Comparison of ENCODE assay signal across 7 mouse cellular contexts in the genomic region with DNA sequence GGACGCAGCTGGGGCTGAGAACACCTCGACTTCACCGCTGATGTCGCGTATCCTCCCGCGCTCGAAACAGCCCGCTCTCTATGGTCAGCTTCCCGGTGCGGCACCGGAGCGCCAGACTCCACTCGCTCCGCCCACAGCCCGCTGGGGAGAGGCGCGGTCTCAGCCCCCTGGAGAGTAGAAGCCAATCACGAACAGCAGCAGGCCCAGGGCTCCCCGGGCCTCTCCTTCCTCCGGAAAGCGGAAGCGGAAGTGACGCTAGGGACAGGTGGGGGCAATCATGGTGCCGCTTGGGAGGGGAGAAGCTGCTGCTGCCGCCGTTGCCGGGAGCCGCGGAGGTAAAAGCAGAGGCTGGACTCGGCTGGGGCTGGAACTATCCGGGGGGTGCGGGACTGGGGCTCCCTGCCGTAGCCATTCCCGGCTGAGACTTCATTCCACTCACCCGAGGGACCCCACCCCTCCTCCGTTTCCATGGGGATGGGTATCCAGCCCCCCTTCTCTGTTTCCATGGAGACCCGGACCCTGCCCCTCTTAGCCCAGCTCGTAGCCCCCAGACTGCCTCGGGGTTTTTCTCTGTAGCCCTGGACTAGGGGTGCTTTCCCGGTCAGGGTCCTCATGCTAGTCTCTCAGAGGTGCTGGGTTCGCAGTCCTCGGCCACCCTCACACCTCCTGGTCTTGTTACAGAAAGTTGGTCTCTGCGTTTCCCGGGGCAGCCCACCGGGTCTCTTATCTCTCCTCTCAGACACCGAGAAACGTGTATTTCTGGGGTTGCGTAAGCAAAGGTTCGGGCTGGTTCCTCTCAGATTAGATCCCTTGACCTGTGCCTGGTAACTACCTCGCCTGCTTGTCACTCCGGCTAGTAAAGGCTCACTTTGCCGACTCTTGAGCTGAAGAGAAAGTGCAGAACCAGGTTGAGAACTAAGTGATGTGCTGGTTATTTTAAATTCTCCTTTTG. TPM values are rescaled to one million over a fixed set of nuclear protein-coding genes. Genes with fewer than 3 reads are reported as not detected.
DNase-seq lines count a peak whose midpoint lies in the region; ATAC-seq and TF ChIP-seq lines count a peak whose summit lies in the region.

No protein-coding gene starts in this region.

- DNase-seq in adrenal gland, postnatal 25 days, result peak; percentile 96
- peak; percentile 96 to 97 for DNase-seq in heart, adult 2 months
- peak; percentile 95 to 97 for DNase-seq in kidney, adult 8-10 months
- DNase-seq in spleen, postnatal 10 days (ENCODE audit: low spot score in 2 of 2), result peak; percentile 92 to 98

- TF ChIP-seq CTCF in heart, adult 2 months (IDR thresholded peaks at IDR 0.05), result no peak

- intact Hi-C loops in heart, adult 2 months (cut with DNase I), result loop anchor here (1.0 to 5.0 kb wide), 4 partner anchors 45 to 135 kb away; partner anchors contain the start of genes 9930104L06Rik, Cdca8 and Sf3a3

- peaks cover 54% of the 10 kb centered on the region for H3K36me3 ChIP-seq in embryonic facial prominence, embryonic 12.5 days
- H3K36me3 ChIP-seq in heart, adult 2 months (ENCODE audit: control insufficient read depth, insufficient read depth, low read length), result no peaks in the 10 kb centered on the region; the same call in 1 of the 2 replicates
- H3K36me3 ChIP-seq in limb, embryonic 13.5 days, result peaks cover 56% of the 10 kb centered on the region
- peaks cover 13% of the 10 kb centered on the region; the same call in 1 of the 2 replicates for H3K36me3 ChIP-seq in midbrain, embryonic 16.5 days (ENCODE audit: control insufficient read depth, insufficient read depth, low read length)

- no peaks in the 10 kb centered on the region for H3K27me3 ChIP-seq in embryonic facial prominence, embryonic 12.5 days
- H3K27me3 ChIP-seq in heart, adult 2 months (ENCODE audit: control insufficient read depth, insufficient read depth, low read length), result no peaks in the 10 kb centered on the region
- no peaks in the 10 kb centered on the region for H3K27me3 ChIP-seq in limb, embryonic 13.5 days
- no peaks in the 10 kb centered on the region for H3K27me3 ChIP-seq in midbrain, embryonic 16.5 days (ENCODE audit: control insufficient read depth, insufficient read depth, low read depth, low read length)

- H3K9ac ChIP-seq in embryonic facial prominence, embryonic 12.5 days, result peak overlapping the region; percentile 90
- peak overlapping the region; percentile 86 for H3K9ac ChIP-seq in heart, adult 2 months (ENCODE audit: low read depth, low read length)
- peak overlapping the region; percentile 95 for H3K9ac ChIP-seq in limb, embryonic 13.5 days
- peak overlapping the region; percentile 90 for H3K9ac ChIP-seq in midbrain, embryonic 16.5 days (ENCODE audit: low read depth, low read length)

- H3K27ac ChIP-seq in embryonic facial prominence, embryonic 12.5 days, result peak overlapping the region; percentile 98
- H3K27ac ChIP-seq in heart, adult 2 months, result peak overlapping the region; percentile 93
- H3K27ac ChIP-seq in limb, embryonic 13.5 days, result peak overlapping the region; percentile 98
- peak overlapping the region; percentile 95 for H3K27ac ChIP-seq in midbrain, embryonic 16.5 days (ENCODE audit: low read length)

- H3K4me3 ChIP-seq in embryonic facial prominence, embryonic 12.5 days, result peak overlapping the region; percentile 72
- peak overlapping the region; percentile 91 for H3K4me3 ChIP-seq in heart, adult 2 months
- H3K4me3 ChIP-seq in limb, embryonic 13.5 days, result peak overlapping the region; percentile 84
- H3K4me3 ChIP-seq in midbrain, embryonic 16.5 days (ENCODE audit: low read depth, low read length), result peak overlapping the region; percentile 87

- TF ChIP-seq EP300 in heart, adult 2 months (IDR thresholded peaks at IDR 0.05; ENCODE audit: insufficient read depth, low read depth, low read length), result no peak

- no peaks in the 10 kb centered on the region for H3K9me3 ChIP-seq in embryonic facial prominence, embryonic 12.5 days
- H3K9me3 ChIP-seq in limb, embryonic 13.5 days, result no peaks in the 10 kb centered on the region
- H3K9me3 ChIP-seq in midbrain, embryonic 16.5 days (replicated peaks; ENCODE audit: control insufficient read depth, low read length, poor library complexity, severe bottlenecking), result no peaks in the 10 kb centered on the region

- WGBS in embryonic facial prominence, embryonic 12.5 days, result 2% methylated on average over 53 of the region's 53 CpGs
- 2% methylated on average over 52 of the region's 53 CpGs for WGBS in heart, adult 2 months
- 2% methylated on average over 50 of the region's 53 CpGs for WGBS in limb, embryonic 13.5 days
- WGBS in midbrain, embryonic 16.5 days, result 2% methylated on average over 46 of the region's 53 CpGs

- peak; percentile 83 for TF ChIP-seq POLR2A in heart, adult 2 months (IDR thresholded peaks at IDR 0.05; ENCODE audit: insufficient read depth, low read depth, low read length)

- peak overlapping the region; percentile 68 for H3K4me2 ChIP-seq in embryonic facial prominence, embryonic 12.5 days (replicated peaks)
- peak overlapping the region; percentile 86 for H3K4me2 ChIP-seq in limb, embryonic 13.5 days (replicated peaks)
- peak overlapping the region; percentile 85 for H3K4me2 ChIP-seq in midbrain, embryonic 16.5 days (ENCODE audit: low read length)

- H3K79me2 ChIP-seq in heart, adult 2 months (replicated peaks; ENCODE audit: control insufficient read depth, insufficient read depth, low read length), result peaks cover 3% of the 10 kb centered on the region

- ATAC-seq in embryonic facial prominence, embryonic 12.5 days (ENCODE audit: insufficient number of reproducible peaks, insufficient read depth, low FRiP score, low TSS enrichment), result peak; percentile 99
- peak; percentile 99 for ATAC-seq in limb, embryonic 13.5 days (ENCODE audit: low FRiP score, low read depth)
- peak; percentile 99 for ATAC-seq in midbrain, embryonic 16.5 days

- peaks cover 7% of the 10 kb centered on the region for H3K4me1 ChIP-seq in embryonic facial prominence, embryonic 12.5 days
- peaks cover 3% of the 10 kb centered on the region for H3K4me1 ChIP-seq in heart, adult 2 months (ENCODE audit: control insufficient read depth, insufficient read depth, low read length)
- H3K4me1 ChIP-seq in limb, embryonic 13.5 days, result peaks cover 13% of the 10 kb centered on the region
- H3K4me1 ChIP-seq in midbrain, embryonic 16.5 days (ENCODE audit: control insufficient read depth, insufficient read depth, low read length), result peaks cover 11% of the 10 kb centered on the region

RNA-seq across cellular contexts. Expression of gene Mtf1, which starts 0.7 kb away (rescaled TPM):
- total RNA-seq in adrenal gland, postnatal 25 days (2021), result 20.4 and 22.5 TPM in 2 replicates
- polyA plus RNA-seq in embryonic facial prominence, embryonic 12.5 days (2016; fragmentation: Nextera tagmentation; extraction: Ambion mirVana), result 12.8 and 14.6 TPM in 2 replicates
- total RNA-seq in heart, adult 2 months (2021), result 10 to 100 TPM; 15.3 to 15.7 TPM
- polyA plus RNA-seq in heart, adult 2 months (2012; rRNA removed), result 4.7 and 9.1 TPM in 2 replicates
- 12.1 and 14.0 TPM in 2 replicates for polyA plus RNA-seq in limb, embryonic 13.5 days (2015; fragmentation: Nextera tagmentation; extraction: Ambion mirVana)
- 9.9 and 10.9 TPM in 2 replicates for polyA plus RNA-seq in midbrain, embryonic 16.5 days (2015; fragmentation: Nextera tagmentation; extraction: Ambion mirVana)

RNA-seq across cellular contexts. Expression of gene Yrdc, which starts 47.9 kb away (rescaled TPM):
- total RNA-seq in adrenal gland, postnatal 25 days (2021), result 35.0 and 48.6 TPM in 2 replicates
- 42.3 and 45.2 TPM in 2 replicates for polyA plus RNA-seq in embryonic facial prominence, embryonic 12.5 days (2016; fragmentation: Nextera tagmentation; extraction: Ambion mirVana)
- 10 to 100 TPM; 21.6 to 22.6 TPM for total RNA-seq in heart, adult 2 months (2021)
- polyA plus RNA-seq in heart, adult 2 months (2012; rRNA removed), result 18.4 and 38.6 TPM in 2 replicates
- polyA plus RNA-seq in limb, embryonic 13.5 days (2015; fragmentation: Nextera tagmentation; extraction: Ambion mirVana), result 32.1 and 37.1 TPM in 2 replicates
- polyA plus RNA-seq in midbrain, embryonic 16.5 days (2015; fragmentation: Nextera tagmentation; extraction: Ambion mirVana), result 39.1 and 41.6 TPM in 2 replicates

RNA-seq across cellular contexts. Expression of gene 1110065P20Rik, which starts 48.4 kb away (rescaled TPM):
- 41.9 and 43.9 TPM in 2 replicates for total RNA-seq in adrenal gland, postnatal 25 days (2021)
- 62.6 and 62.8 TPM in 2 replicates for polyA plus RNA-seq in embryonic facial prominence, embryonic 12.5 days (2016; fragmentation: Nextera tagmentation; extraction: Ambion mirVana)
- total RNA-seq in heart, adult 2 months (2021), result 10 to 100 TPM; 18.6 to 20.4 TPM
- polyA plus RNA-seq in heart, adult 2 months (2012; rRNA removed), result 26.3 and 28.0 TPM in 2 replicates
- polyA plus RNA-seq in limb, embryonic 13.5 days (2015; fragmentation: Nextera tagmentation; extraction: Ambion mirVana), result 55.0 and 56.9 TPM in 2 replicates
- polyA plus RNA-seq in midbrain, embryonic 16.5 days (2015; fragmentation: Nextera tagmentation; extraction: Ambion mirVana), result 81.9 and 94.4 TPM in 2 replicates

RNA-seq across cellular contexts. Expression of gene Maneal, which starts 59.4 kb away (rescaled TPM):
- 4.1 and 6.4 TPM in 2 replicates for total RNA-seq in adrenal gland, postnatal 25 days (2021)
- polyA plus RNA-seq in embryonic facial prominence, embryonic 12.5 days (2016; fragmentation: Nextera tagmentation; extraction: Ambion mirVana), result 1.4 and 2.2 TPM in 2 replicates
- total RNA-seq in heart, adult 2 months (2021), result under 1 TPM; 0.23 to 0.34 TPM
- 0.41 and 0.88 TPM in 2 replicates for polyA plus RNA-seq in heart, adult 2 months (2012; rRNA removed)
- polyA plus RNA-seq in limb, embryonic 13.5 days (2015; fragmentation: Nextera tagmentation; extraction: Ambion mirVana), result 0.67 and 0.70 TPM in 2 replicates
- 10.3 and 11.0 TPM in 2 replicates for polyA plus RNA-seq in midbrain, embryonic 16.5 days (2015; fragmentation: Nextera tagmentation; extraction: Ambion mirVana)

Comparison
In these comparisons a context has a peak if more than half of its experiments do, and no peak if none do; other contexts are left out.
1. Peak in every context shown above with its lines: DNase-seq, ATAC-seq, H3K4me3 ChIP-seq and H3K27ac ChIP-seq.